Mouse (Mus musculus) thymus, postnatal 36 days (tissue): Measurements from ENCODE around the gene Foxp1.

Source experiments
- DNase-seq, 2 experiments: peaks; one replicate each; pipeline ENCODE4 v3.0.0; 2022; ENCODE audit warnings: mixed read lengths in 2 of 2

The Foxp1 gene

GRCm38 (mm10) chr6:98980001-98980400, 542.5 kb downstream of the Foxp1 start:
- no peak for DNase-seq

- DNase-seq: no peak
Observed at GRCm38 (mm10) chr6:98977806-98978205, 544.7 kb downstream of the Foxp1 start.

- DNase-seq: no peak
Observed at GRCm38 (mm10) chr6:98975918-98976317, 546.6 kb downstream of the Foxp1 start.

GRCm38 (mm10) chr6:98973433-98973832, 549.1 kb downstream of the Foxp1 start:
- DNase-seq: no peak

GRCm38 (mm10) chr6:98972404-98972803, 550.1 kb downstream of the Foxp1 start:
- no peak for DNase-seq

- DNase-seq: no peak
Observed at GRCm38 (mm10) chr6:98959333-98959732, 563.2 kb downstream of the Foxp1 start.

- peak; percentile 55 to 57 for DNase-seq
Observed at GRCm38 (mm10) chr6:98956522-98957169, 565.9 kb downstream of the Foxp1 start.

- no peak for DNase-seq
Observed at GRCm38 (mm10) chr6:98955706-98956105, 566.8 kb downstream of the Foxp1 start.

GRCm38 (mm10) chr6:98954439-98954838, 568.1 kb downstream of the Foxp1 start:
- DNase-seq: no peak

GRCm38 (mm10) chr6:98949703-98950191, 572.8 kb downstream of the Foxp1 start:
- DNase-seq: no peak

- no peak for DNase-seq
Observed at GRCm38 (mm10) chr6:98949286-98949685, 573.2 kb downstream of the Foxp1 start.

- DNase-seq: no peak
Observed at GRCm38 (mm10) chr6:98948153-98949141, 574.1 kb downstream of the Foxp1 start.

- DNase-seq: no peak
Observed at GRCm38 (mm10) chr6:98947486-98948152, 574.9 kb downstream of the Foxp1 start.

- no peak for DNase-seq
Observed at GRCm38 (mm10) chr6:98946731-98947130, 575.8 kb downstream of the Foxp1 start.

GRCm38 (mm10) chr6:98945496-98946412, 576.8 kb downstream of the Foxp1 start:
- no peak for DNase-seq

GRCm38 (mm10) chr6:98938348-98938747, 584.2 kb downstream of the Foxp1 start:
- DNase-seq: no peak

- no peak for DNase-seq
Observed at GRCm38 (mm10) chr6:98937513-98937912, 585.0 kb downstream of the Foxp1 start.

GRCm38 (mm10) chr6:98936377-98936776, 586.1 kb downstream of the Foxp1 start:
- DNase-seq: no peak

- no peak for DNase-seq
Observed at GRCm38 (mm10) chr6:98935169-98935568, 587.4 kb downstream of the Foxp1 start.

- DNase-seq: no peak
Observed at GRCm38 (mm10) chr6:98934381-98934780, 588.1 kb downstream of the Foxp1 start.

- DNase-seq: no peak
Observed at GRCm38 (mm10) chr6:98933135-98933724, 589.3 kb downstream of the Foxp1 start.
